Mouse (Mus musculus): ENCODE data around the gene Ap1m1.

Ap1m1 gene

GRCm38 (mm10) chr8:72239499-72240402 lies at the start of gene Ap1m1:
Ap1m1 (plus strand) TSS chr8:72240018.
- peak; percentile 100 for DNase-seq (ENCODE audit: low read depth)

GRCm38 (mm10) chr8:72190215-72190539 lies 49.6 kb upstream of the Ap1m1 start:
- no peak for DNase-seq (ENCODE audit: low read depth)

- DNase-seq (ENCODE audit: low read depth): no peak
These were observed 47.8 kb upstream of the Ap1m1 start for GRCm38 (mm10) chr8:72192065-72192464.

GRCm38 (mm10) chr8:72197997-72198396 lies 41.8 kb upstream of the Ap1m1 start:
- DNase-seq (ENCODE audit: low read depth): no peak

- DNase-seq (ENCODE audit: low read depth): peak; percentile 61
These were observed 31.2 kb upstream of the Ap1m1 start for GRCm38 (mm10) chr8:72208582-72208981.

GRCm38 (mm10) chr8:72210222-72210621 lies 29.6 kb upstream of the Ap1m1 start:
- no peak for DNase-seq (ENCODE audit: low read depth)

- no peak for DNase-seq (ENCODE audit: low read depth)
These were observed 29.1 kb upstream of the Ap1m1 start for GRCm38 (mm10) chr8:72210710-72211109.

- DNase-seq (ENCODE audit: low read depth): no peak
These were observed 28.0 kb upstream of the Ap1m1 start for GRCm38 (mm10) chr8:72211846-72212245.

GRCm38 (mm10) chr8:72212751-72213150 lies 27.1 kb upstream of the Ap1m1 start, which contains the start of gene Cib3:
Cib3 (minus strand) TSS chr8:72212837.
- no peak for DNase-seq (ENCODE audit: low read depth)

GRCm38 (mm10) chr8:72213536-72213935 lies 26.3 kb upstream of the Ap1m1 start, which contains the start of gene Gm11034:
Gm11034 (minus strand) TSS chr8:72213636.
- no peak for DNase-seq (ENCODE audit: low read depth)

- peak; percentile 61 for DNase-seq (ENCODE audit: low read depth)
These were observed 24.8 kb upstream of the Ap1m1 start for GRCm38 (mm10) chr8:72215060-72215459.

- DNase-seq (ENCODE audit: low read depth): peak; percentile 91
These were observed 23.9 kb upstream of the Ap1m1 start for GRCm38 (mm10) chr8:72215871-72216270.

GRCm38 (mm10) chr8:72218781-72219540 lies 20.9 kb upstream of the Ap1m1 start:
- DNase-seq (ENCODE audit: low read depth): peak; percentile 69

GRCm38 (mm10) chr8:72219541-72220363 lies 20.1 kb upstream of the Ap1m1 start, which contains the start of gene Fam32a:
Fam32a (plus strand) TSS chr8:72219730.
- peak; percentile 100 for DNase-seq (ENCODE audit: low read depth)

- DNase-seq (ENCODE audit: low read depth): peak; percentile 53
These were observed 19.1 kb upstream of the Ap1m1 start for GRCm38 (mm10) chr8:72220758-72221157.

- DNase-seq (ENCODE audit: low read depth): no peak
These were observed 17.2 kb upstream of the Ap1m1 start for GRCm38 (mm10) chr8:72222656-72223055.

GRCm38 (mm10) chr8:72240403-72240763 lies 565 bp downstream of the Ap1m1 start:
- no peak for DNase-seq (ENCODE audit: low read depth)

- peak; percentile 32 for DNase-seq (ENCODE audit: low read depth)
These were observed 1.1 kb downstream of the Ap1m1 start for GRCm38 (mm10) chr8:72240951-72241350.

- no peak for DNase-seq (ENCODE audit: low read depth)
These were observed 2.4 kb downstream of the Ap1m1 start for GRCm38 (mm10) chr8:72242226-72242625.

GRCm38 (mm10) chr8:72244610-72245009 lies 4.8 kb downstream of the Ap1m1 start:
- DNase-seq (ENCODE audit: low read depth): peak; percentile 46

GRCm38 (mm10) chr8:72257171-72257901 lies 17.5 kb downstream of the Ap1m1 start:
- peak; percentile 53 for DNase-seq (ENCODE audit: low read depth)
